Mouse (Mus musculus) midbrain, embryonic 16.5 days (tissue): ENCODE measurements at regions not wholly inside any gene's neighbourhood (a gene's known extent, or its start where the extent isn't known, plus 50 kb on each side); places are given as distances from the start of the nearest gene placed in this dataset.
A peak's percentile ranks its signal among the peaks of the same experiment; 100 is the strongest.

ENCODE experiments used
- ATAC-seq: fragments of 200-750 bp; cut with Nextera tagmentation; 2 replicates; pipeline ENCODE4 v1.8.0; 2017; ENCODE audit warnings: moderate TSS enrichment
- H3K27ac ChIP-seq: fragments of 300-500 bp; sonication (generic); 2 replicates; pipeline ENCODE4 v1.5.1; 2014; ENCODE audit warnings: mild to moderate bottlenecking, low read length, mixed read lengths
- H3K27me3 ChIP-seq: fragments of 300-500 bp; sonication (generic); 2 replicates; pipeline ENCODE4 v1.6.1; 2014; ENCODE audit warnings: low read depth, low read length, mixed read lengths; ENCODE audit not compliant: control insufficient read depth, insufficient read depth
- H3K36me3 ChIP-seq: fragments of 300-500 bp; sonication (generic); 2 replicates; pipeline ENCODE4 v1.6.1; 2014; ENCODE audit warnings: mild to moderate bottlenecking, low read length, moderate library complexity, mixed read lengths; ENCODE audit not compliant: control insufficient read depth, insufficient read depth
- H3K4me1 ChIP-seq: fragments of 300-500 bp; sonication (generic); 2 replicates; pipeline ENCODE4 v1.6.1; 2014; ENCODE audit warnings: mild to moderate bottlenecking, low read length, mixed read lengths; ENCODE audit not compliant: control insufficient read depth, insufficient read depth
- H3K4me2 ChIP-seq: fragments of 300-500 bp; sonication (generic); 2 replicates; pipeline ENCODE4 v1.6.1; 2014; ENCODE audit warnings: mild to moderate bottlenecking, low read length, mixed read lengths
- H3K4me3 ChIP-seq: fragments of 300-500 bp; sonication (generic); 2 replicates; pipeline ENCODE4 v1.5.1; 2014; ENCODE audit warnings: low read depth, mild to moderate bottlenecking, low read length, moderate library complexity, mixed read lengths
- H3K9ac ChIP-seq: fragments of 300-500 bp; sonication (generic); 2 replicates; pipeline ENCODE4 v1.6.1; 2014; ENCODE audit warnings: low read depth, low read length, mixed read lengths
- H3K9me3 ChIP-seq: fragments of 300-500 bp; sonication (generic); replicated peaks from 2 replicates; pipeline ENCODE4 v1.6.1; 2014; ENCODE audit warnings: mild to moderate bottlenecking, low read length, mixed read lengths; ENCODE audit not compliant: control insufficient read depth, poor library complexity, severe bottlenecking
- WGBS: fragments of 180-500 bp; shearing (Covaris S2); extraction: QIAGEN DNeasy Blood & Tissue Kit; methylation state at CpG from one replicate; pipeline ENCODE4 v1.1.7; 2014; 5-methylcytosine and 5-hydroxymethylcytosine counted together

GRCm38 (mm10) chr3:40438251-40438650 lies 92.8 kb upstream of the Intu start:
- H3K4me2 ChIP-seq: no peak overlapping the region
- H3K36me3 ChIP-seq: no peaks in the 10 kb centered on the region
- no peaks in the 10 kb centered on the region for H3K4me1 ChIP-seq
- H3K9ac ChIP-seq: no peak overlapping the region
- H3K9me3 ChIP-seq: no peaks in the 10 kb centered on the region
- H3K27me3 ChIP-seq: no peaks in the 10 kb centered on the region
- 93% methylated on average over 4 of the region's 4 CpGs for WGBS
- no peak overlapping the region for H3K27ac ChIP-seq
- no peak overlapping the region for H3K4me3 ChIP-seq
- no peak for ATAC-seq

GRCm38 (mm10) chr3:40441092-40442036 lies 89.7 kb upstream of the Intu start:
- Histone ChIP-seq H3K4me3 (no peak overlapping the region), H3K4me1 (no peaks in the 10 kb centered on the region), H3K4me2 (no peak overlapping the region), H3K27me3 (no peaks in the 10 kb centered on the region), H3K36me3 (no peaks in the 10 kb centered on the region), H3K9ac (no peak overlapping the region), H3K27ac (no peak overlapping the region), H3K9me3 (no peaks in the 10 kb centered on the region)
- no peak for ATAC-seq
- 54% methylated on average over 14 of the region's 14 CpGs for WGBS

GRCm38 (mm10) chr3:40443788-40444595 lies 87.1 kb upstream of the Intu start:
- Histone ChIP-seq H3K4me3 (peak overlapping the region; percentile 26), H3K4me2 (peak overlapping the region; percentile 52), H3K27ac (no peak overlapping the region; the same call in 1 of the 2 replicates), H3K9me3 (no peaks in the 10 kb centered on the region), H3K36me3 (no peaks in the 10 kb centered on the region), H3K4me1 (no peaks in the 10 kb centered on the region), H3K9ac (no peak overlapping the region), H3K27me3 (no peaks in the 10 kb centered on the region)
- WGBS: 25% methylated on average over 20 of the region's 20 CpGs
- ATAC-seq: peak; percentile 87

- Histone ChIP-seq H3K27ac (no peak overlapping the region), H3K4me3 (no peak overlapping the region), H3K9ac (no peak overlapping the region), H3K27me3 (no peaks in the 10 kb centered on the region), H3K4me2 (no peak overlapping the region), H3K9me3 (no peaks in the 10 kb centered on the region), H3K36me3 (no peaks in the 10 kb centered on the region), H3K4me1 (no peaks in the 10 kb centered on the region)
- 89% methylated on average over 5 of the region's 5 CpGs for WGBS
- ATAC-seq: no peak
Measured at GRCm38 (mm10) chr3:40452958-40453357, 78.1 kb upstream of the Intu start.

GRCm38 (mm10) chr3:40453552-40453951 lies 77.5 kb upstream of the Intu start:
- H3K9ac ChIP-seq: no peak overlapping the region
- no peaks in the 10 kb centered on the region for H3K27me3 ChIP-seq
- no peak overlapping the region for H3K4me2 ChIP-seq
- H3K4me3 ChIP-seq: no peak overlapping the region
- ATAC-seq: no peak
- WGBS: 57% methylated on average over 4 of the region's 4 CpGs
- no peaks in the 10 kb centered on the region for H3K4me1 ChIP-seq
- no peak overlapping the region for H3K27ac ChIP-seq
- H3K9me3 ChIP-seq: no peaks in the 10 kb centered on the region
- H3K36me3 ChIP-seq: no peaks in the 10 kb centered on the region

- no peak overlapping the region for H3K9ac ChIP-seq
Measured at GRCm38 (mm10) chr3:40456070-40456469, 75.0 kb upstream of the Intu start.

GRCm38 (mm10) chr3:40458490-40458889 lies 72.6 kb upstream of the Intu start:
- 90% methylated on average over 5 of the region's 5 CpGs for WGBS
- no peak for ATAC-seq

More at GRCm38 (mm10) chr3:40456070-40456469, 75.0 kb upstream of the Intu start:
- no peak overlapping the region for H3K27ac ChIP-seq
- H3K36me3 ChIP-seq: no peaks in the 10 kb centered on the region
- WGBS: 74% methylated on average over 2 of the region's 2 CpGs
- no peak for ATAC-seq
- no peaks in the 10 kb centered on the region for H3K4me1 ChIP-seq
- H3K4me2 ChIP-seq: no peak overlapping the region
- H3K4me3 ChIP-seq: no peak overlapping the region
- no peaks in the 10 kb centered on the region for H3K9me3 ChIP-seq
- H3K27me3 ChIP-seq: no peaks in the 10 kb centered on the region

GRCm38 (mm10) chr3:40463446-40463845 lies 67.6 kb upstream of the Intu start:
- ATAC-seq: no peak
- Histone ChIP-seq H3K4me1 (no peaks in the 10 kb centered on the region), H3K9me3 (no peaks in the 10 kb centered on the region), H3K4me3 (no peak overlapping the region), H3K27ac (no peak overlapping the region), H3K9ac (no peak overlapping the region), H3K36me3 (no peaks in the 10 kb centered on the region), H3K27me3 (no peaks in the 10 kb centered on the region), H3K4me2 (no peak overlapping the region)
- 83% methylated on average over 5 of the region's 5 CpGs for WGBS

More at GRCm38 (mm10) chr3:40458490-40458889, 72.6 kb upstream of the Intu start:
- Histone ChIP-seq H3K9ac (no peak overlapping the region), H3K27me3 (no peaks in the 10 kb centered on the region), H3K27ac (no peak overlapping the region), H3K9me3 (no peaks in the 10 kb centered on the region), H3K4me2 (no peak overlapping the region), H3K4me1 (no peaks in the 10 kb centered on the region), H3K4me3 (no peak overlapping the region), H3K36me3 (no peaks in the 10 kb centered on the region)

GRCm38 (mm10) chr3:40470101-40470500 lies 61.0 kb upstream of the Intu start:
- no peak for ATAC-seq
- WGBS: 78% methylated on average over 6 of the region's 6 CpGs
- no peaks in the 10 kb centered on the region for H3K27me3 ChIP-seq

More at GRCm38 (mm10) chr3:40470101-40470500, 61.0 kb upstream of the Intu start:
- H3K4me3 ChIP-seq: no peak overlapping the region
- no peaks in the 10 kb centered on the region for H3K4me1 ChIP-seq
- H3K9me3 ChIP-seq: no peaks in the 10 kb centered on the region
- H3K9ac ChIP-seq: no peak overlapping the region
- H3K27ac ChIP-seq: no peak overlapping the region
- no peak overlapping the region for H3K4me2 ChIP-seq
- H3K36me3 ChIP-seq: no peaks in the 10 kb centered on the region
